Mouse (Mus musculus) CH12.LX (cell line): Measurements from ENCODE around the gene Gprasp1. TPM values are rescaled to one million over a fixed set of nuclear protein-coding genes. Genes with fewer than 3 reads are reported as not detected.
"Not testable (repeated sequence)": the region's sequence is repeated elsewhere in the genome, so short reads cannot be mapped to it uniquely, and the experiment has no call there.

ENCODE experiments used
- DNase-seq: peaks from one replicate; pipeline ENCODE4 v3.0.0-alpha.2; 2013; ENCODE audit errors: extremely low read depth
- H3K27ac ChIP-seq: 2 replicates; pipeline ENCODE4 v1.5.1; 2012; ENCODE audit warnings: low read depth, mild to moderate bottlenecking, control low read depth, moderate library complexity; ENCODE audit not compliant: insufficient read depth
- H3K27me3 ChIP-seq: replicated peaks from 2 replicates; pipeline ENCODE3; 2012; ENCODE audit warnings: inconsistent platforms
- H3K36me3 ChIP-seq, 2 experiments: replicated peaks in 1 of 2; 2 replicates each; pipeline versions ENCODE3 to v1.6.1; 2012; ENCODE audit warnings: inconsistent platforms in 1 of 2, low read length in 1 of 2, mild to moderate bottlenecking in 1 of 2, mixed read lengths in 1 of 2, moderate library complexity in 1 of 2; ENCODE audit not compliant: control insufficient read depth in 1 of 2, insufficient read depth in 1 of 2
- H3K4me1 ChIP-seq, 2 experiments: 2 replicates each; pipeline ENCODE4 v1.6.1; 2012; ENCODE audit warnings: inconsistent platforms in 1 of 2, moderate library complexity in 1 of 2; ENCODE audit not compliant: insufficient read depth in 2 of 2, control insufficient read depth in 1 of 2
- H3K4me2 ChIP-seq: 2 replicates; pipeline ENCODE4 v1.6.1; 2012; ENCODE audit warnings: low read depth, mild to moderate bottlenecking, control low read depth; ENCODE audit not compliant: poor library complexity, insufficient read depth, severe bottlenecking
- H3K4me3 ChIP-seq, 3 experiments: fragments of 150-350 bp in 1 of 3; sonication (generic) in 1 of 3; replicated peaks in 1 of 3; 2 replicates each; pipeline versions ENCODE3 to v1.5.1; 2011 to 2012; ENCODE audit warnings: low read depth in 2 of 3, low read length in 2 of 3, mild to moderate bottlenecking in 2 of 3, moderate library complexity in 2 of 3, control low read depth in 1 of 3, improper control_type of control experiment in 1 of 3, inconsistent platforms in 1 of 3, mixed read lengths in 1 of 3; ENCODE audit not compliant: poor library complexity in 1 of 3
- H3K79me2 ChIP-seq: replicated peaks from 2 replicates; pipeline ENCODE4 v1.6.1; 2012; ENCODE audit warnings: mild to moderate bottlenecking, moderate library complexity; ENCODE audit not compliant: control insufficient read depth, poor library complexity, insufficient read depth, severe bottlenecking; ENCODE audit errors: extremely low read depth
- H3K9ac ChIP-seq: 2 replicates; pipeline ENCODE4 v1.6.1; 2012; ENCODE audit warnings: low read depth, mild to moderate bottlenecking, control low read depth, moderate library complexity; ENCODE audit not compliant: insufficient read depth
- H3K9me3 ChIP-seq: replicated peaks from 2 replicates; pipeline ENCODE3; 2012; ENCODE audit warnings: low read length, inconsistent platforms, mixed read lengths
- CHD1 ChIP-seq: IDR thresholded peaks from 2 replicates; pipeline ENCODE4 v1.6.1; 2012; ENCODE audit warnings: low read depth, low read length, improper control_type of control experiment, inconsistent platforms
- CHD2 ChIP-seq: IDR thresholded peaks from 2 replicates; pipeline ENCODE4 v1.6.1; 2011; ENCODE audit warnings: low read length, improper control_type of control experiment
- CTCF ChIP-seq, 2 experiments: IDR thresholded peaks in 1 of 2; conservative IDR thresholded peaks in 1 of 2; 2 replicates each; pipeline ENCODE4 v1.5.1; 2011 to 2012; ENCODE audit warnings: low read depth in 2 of 2, low read length in 2 of 2, improper control_type of control experiment in 1 of 2, inconsistent platforms in 1 of 2, mild to moderate bottlenecking in 1 of 2, moderate library complexity in 1 of 2
- E2F4 ChIP-seq: IDR thresholded peaks from 2 replicates; pipeline ENCODE4 v1.6.1; 2011; ENCODE audit warnings: low read depth, low read length, improper control_type of control experiment; ENCODE audit not compliant: insufficient replicate concordance
- ETS1 ChIP-seq: conservative IDR thresholded peaks from 2 replicates; pipeline ENCODE4 v1.6.1; 2012; ENCODE audit warnings: low read depth, mild to moderate bottlenecking, inconsistent platforms, low read length, improper control_type of control experiment, moderate library complexity
- HCFC1 ChIP-seq: IDR thresholded peaks from 2 replicates; pipeline ENCODE4 v1.6.1; 2012; ENCODE audit warnings: low read depth, mild to moderate bottlenecking, inconsistent platforms, low read length, improper control_type of control experiment
- JUN ChIP-seq: IDR thresholded peaks from 2 replicates; pipeline ENCODE4 v1.6.1; 2011; ENCODE audit warnings: low read depth, mild to moderate bottlenecking, low read length, improper control_type of control experiment, moderate library complexity; ENCODE audit not compliant: insufficient read depth
- JUND ChIP-seq: conservative IDR thresholded peaks from 2 replicates; pipeline ENCODE4 v1.6.1; 2011; ENCODE audit warnings: low read depth, low read length, improper control_type of control experiment
- KAT2A ChIP-seq: IDR thresholded peaks from 2 replicates; pipeline ENCODE4 v1.6.1; 2012; ENCODE audit warnings: low read length, improper control_type of control experiment, inconsistent platforms; ENCODE audit not compliant: insufficient replicate concordance
- MEF2A ChIP-seq: IDR thresholded peaks from 2 replicates; pipeline ENCODE4 v1.6.1; 2014; ENCODE audit warnings: low read depth, mild to moderate bottlenecking, inconsistent platforms, low read length, improper control_type of control experiment, borderline replicate concordance
- MYC ChIP-seq: IDR thresholded peaks from 2 replicates; pipeline ENCODE4 v1.6.1; 2011; ENCODE audit warnings: low read depth, mild to moderate bottlenecking, improper control_type of control experiment, low read length
- RAD21 ChIP-seq: IDR thresholded peaks from 2 replicates; pipeline ENCODE4 v1.6.1; 2011; ENCODE audit warnings: low read depth, mild to moderate bottlenecking, low read length, improper control_type of control experiment, moderate library complexity
- SMC3 ChIP-seq: IDR thresholded peaks from 2 replicates; pipeline ENCODE4 v1.6.1; 2011; ENCODE audit warnings: low read depth, low read length, improper control_type of control experiment
- TBP ChIP-seq: conservative IDR thresholded peaks from 2 replicates; pipeline ENCODE4 v1.6.1; 2011; ENCODE audit warnings: low read depth, low read length, improper control_type of control experiment
- ZC3H11A ChIP-seq: IDR thresholded peaks from 2 replicates; pipeline ENCODE4 v1.6.1; 2012; ENCODE audit warnings: low read depth, mild to moderate bottlenecking, inconsistent platforms, low read length, improper control_type of control experiment
- ZMIZ1 ChIP-seq: IDR thresholded peaks from 2 replicates; pipeline ENCODE4 v1.6.1; 2012; ENCODE audit warnings: low read depth, mild to moderate bottlenecking, inconsistent platforms, low read length, improper control_type of control experiment
- ZNF384 ChIP-seq: IDR thresholded peaks from 2 replicates; pipeline ENCODE4 v1.6.1; 2012; ENCODE audit warnings: low read depth, low read length, improper control_type of control experiment, inconsistent platforms
- dilution Hi-C: fragments of 300-500 bp; cut with MboI; formaldehyde crosslinking; loops from 2 replicates; pipeline ENCODE4 v1.14.3; 2020; ENCODE audit warnings: low sequenced_read_pairs; ENCODE audit not compliant: extremely low pct_unique_long_range_greater_than_20kb, extremely low pct_ligation_motif_present
- in situ Hi-C: fragments of 300-500 bp; cut with MboI; formaldehyde crosslinking; loops from 3 replicates; pipeline ENCODE4 v1.14.3; 2019; ENCODE audit warnings: low sequenced_read_pairs, low pct_ligation_motif_present, low pct_unique_long_range_greater_than_20kb, mixed read lengths
- polyA plus RNA-seq: library from polyadenylated mRNA; unstranded; fragments of >175 nt; gene quantifications from 2 replicates; pipeline ENCODE4 v1.2.1, GENCODE M21; 2012; ENCODE audit warnings: low read depth; ENCODE audit not compliant: insufficient read length
- total RNA-seq, 2 experiments: library from RNA; depleted of rRNA; stranded (reverse); fragments of 300-350 nt in 1 of 2; fragments of >200 nt in 1 of 2; gene quantifications; 2 replicates each; pipeline ENCODE4 v1.2.3; 2012 to 2014

Gene Gprasp1
- total and polyA plus RNA-seq, 3 experiments = 6.4 to 15.7 (median 9.3) TPM

DNA sequence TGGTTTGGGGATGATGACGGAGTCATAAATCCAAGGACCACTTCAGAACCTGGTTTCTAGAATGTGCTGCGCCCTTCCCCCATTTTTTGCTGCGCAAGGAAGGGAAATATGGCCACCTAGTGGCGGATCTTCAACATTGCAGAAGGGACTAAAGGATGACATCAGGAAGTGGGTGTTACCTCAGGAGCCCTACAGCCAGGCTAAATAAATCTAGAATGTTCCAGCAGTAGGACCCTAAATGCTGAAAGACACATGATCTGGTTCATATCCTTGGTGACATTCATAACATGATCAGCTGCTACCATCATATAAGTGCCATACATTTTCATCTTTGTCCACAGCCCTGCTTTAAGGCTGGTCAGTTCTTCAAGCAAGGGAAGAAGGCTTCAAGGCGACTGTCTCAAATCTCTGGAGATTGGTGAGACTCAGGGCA is 54.7 kb downstream of the Gprasp1 start, which contains the start of gene Bhlhb9:
Bhlhb9 (plus strand) TSS at position 383 of the 433 bp plus-strand sequence.
- TF ChIP-seq SMC3 (peak; percentile 26), CHD2 (peak; percentile 48; the same call in 1 of the 2 replicates), CTCF (conservative IDR thresholded peaks at IDR 0.05 in 1 of 2, IDR thresholded peaks at IDR 0.05 in 1 of 2; ENCODE audit: low read depth in 2 of 2, low read length in 2 of 2) (peak in 1 of 2 experiments; percentile 53; a peak in 2 of 4 replicates), RAD21 (peak; percentile 38)
- in situ Hi-C loops, H3K4me3 ChIP-seq, H3K79me2 ChIP-seq, dilution Hi-C loops, H3K36me3 ChIP-seq, H3K4me2 ChIP-seq, H3K9ac ChIP-seq, H3K9me3 ChIP-seq, H3K27me3 ChIP-seq, H3K4me1 ChIP-seq, H3K27ac ChIP-seq: not testable (repeated sequence)
- peak; percentile 51 for DNase-seq

DNA sequence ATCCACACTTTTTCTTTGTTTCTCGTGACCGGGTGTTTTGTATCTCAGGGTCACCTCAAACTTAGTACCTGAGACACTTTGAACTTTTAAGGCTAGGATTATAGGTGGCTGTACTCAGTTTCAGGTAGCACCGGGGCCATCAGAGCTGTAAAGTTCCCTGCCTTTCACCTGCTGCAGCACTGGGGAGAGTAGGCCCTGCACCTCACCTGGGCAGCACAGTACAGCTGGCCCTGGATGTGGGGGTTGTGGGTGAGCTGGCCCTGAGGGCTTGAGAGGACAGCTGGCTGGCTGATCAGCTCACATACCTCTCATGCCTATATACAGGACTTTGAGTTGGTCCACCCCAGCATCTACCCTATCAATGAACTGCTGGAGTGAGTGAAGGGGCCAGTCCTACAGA is 61.6 kb downstream of the Gprasp1 start:
- in situ Hi-C loops = loop anchor here (10.0 to 25.0 kb wide), 2 partner anchors 142 to 161 kb away; no protein-coding TSS in a partner anchor
- no peaks in the 10 kb centered on the region for H3K36me3 ChIP-seq
- no peak overlapping the region for H3K4me2 ChIP-seq
- dilution Hi-C loops = no loop called here
- H3K27ac ChIP-seq = no peak overlapping the region
- no peaks in the 10 kb centered on the region for H3K79me2 ChIP-seq
- DNase-seq = no peak
- no peaks in the 10 kb centered on the region for H3K27me3 ChIP-seq
- TF ChIP-seq HCFC1 = no peak
- no peak for TF ChIP-seq SMC3
- TF ChIP-seq KAT2A = no peak
- TF ChIP-seq JUN = no peak
- no peak for TF ChIP-seq JUND
- TF ChIP-seq ZMIZ1 = no peak
- TF ChIP-seq ETS1 = no peak
- TF ChIP-seq CHD1 = no peak
- TF ChIP-seq MEF2A = no peak
- TF ChIP-seq TBP = no peak
- no peak for TF ChIP-seq E2F4
- no peak for TF ChIP-seq ZNF384
- no peak for TF ChIP-seq MYC
- TF ChIP-seq ZC3H11A = no peak
- H3K4me1 ChIP-seq = no peaks in the 10 kb centered on the region
- no peak overlapping the region for H3K9ac ChIP-seq
- no peaks in the 10 kb centered on the region for H3K9me3 ChIP-seq
- H3K4me3 ChIP-seq = no peak overlapping the region
